Mouse (Mus musculus) liver, adult 2 months (tissue): ENCODE measurements around the gene Rps3.

ENCODE experiments used
- CTCF ChIP-seq: fragments of 200-500 bp; IDR thresholded peaks from 2 replicates; pipeline ENCODE4 v1.5.1; 2011; ENCODE audit warnings: low read depth, low read length, control low read depth
- POLR2A ChIP-seq: fragments of 200-500 bp; IDR thresholded peaks from 2 replicates; pipeline ENCODE4 v1.6.1; 2011; ENCODE audit warnings: low read length, control low read depth; ENCODE audit not compliant: insufficient read depth; ENCODE audit errors: extremely low read depth

- TF ChIP-seq CTCF: no peak
- no peak for TF ChIP-seq POLR2A
Measured at GRCm38 (mm10) chr7:99447323-99447722, 36.2 kb downstream of the Rps3 start.
